Mouse (Mus musculus): ENCODE data around the gene Rac1. TPM values are rescaled to one million over a fixed set of nuclear protein-coding genes. Genes with fewer than 3 reads are reported as not detected.
A peak's percentile ranks its signal among the peaks of the same experiment; 100 is the strongest.

Rac1 gene
- polyA plus RNA-seq, 1 experiment from 2014 or later: 345 TPM

GRCm38 (mm10) chr5:143512305-143512704, 15.5 kb downstream of the Rac1 start:
- no peaks in the 10 kb centered on the region for H3K9me3 ChIP-seq (ENCODE audit: control insufficient read depth, low read length)
- ATAC-seq (ENCODE audit: low FRiP score, low TSS enrichment) (peak; percentile 84), DNase-seq (ENCODE audit: low spot score) (no peak)
- no peak for TF ChIP-seq EP300 (optimal IDR thresholded peaks at IDR 0.05)
- TF ChIP-seq CTCF (IDR thresholded peaks at IDR 0.05; ENCODE audit: low read depth): no peak
- peak overlapping the region; percentile 80 for H3K27ac ChIP-seq (replicated peaks)
- no peaks in the 10 kb centered on the region; the same call in 1 of the 2 replicates for H3K4me1 ChIP-seq (replicated peaks; ENCODE audit: control insufficient read depth, insufficient read depth)
- H3K4me2 ChIP-seq (replicated peaks; ENCODE audit: low read depth): no peak overlapping the region
- H3K9ac ChIP-seq (ENCODE audit: low read length): no peak overlapping the region
- no peaks in the 10 kb centered on the region for H3K27me3 ChIP-seq (ENCODE audit: control insufficient read depth, insufficient read depth, low read length)
- WGBS: 52% methylated on average over 4 of the region's 4 CpGs
- H3K4me3 ChIP-seq (ENCODE audit: low read depth, low read length): no peak overlapping the region
- peaks cover 19% of the 10 kb centered on the region for H3K36me3 ChIP-seq (ENCODE audit: control insufficient read depth, insufficient read depth, low read length)

DNA sequence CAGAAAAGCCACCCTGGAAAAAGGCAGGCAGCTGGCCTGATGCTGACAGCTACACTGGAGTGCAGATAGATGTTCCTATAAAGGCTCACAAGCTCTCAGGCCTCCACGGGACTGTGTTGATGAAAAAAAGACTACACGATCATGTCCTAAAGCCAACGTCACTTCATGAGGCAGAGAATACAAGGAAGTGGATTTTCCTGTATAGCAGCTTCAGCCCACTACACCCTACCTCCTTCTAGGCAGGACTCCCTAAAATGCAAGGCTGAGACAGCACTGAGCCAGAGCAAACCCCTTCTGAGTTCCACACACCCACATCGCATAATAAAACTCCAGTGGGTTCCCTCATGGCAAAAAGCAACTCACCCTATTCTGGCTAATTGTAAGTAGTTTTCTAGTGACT, 16.3 kb downstream of the Rac1 start:
- TF ChIP-seq EP300 (optimal IDR thresholded peaks at IDR 0.05) (no peak), CTCF (IDR thresholded peaks at IDR 0.05; ENCODE audit: low read depth) (no peak)
- Histone ChIP-seq H3K27me3 (ENCODE audit: control insufficient read depth, insufficient read depth, low read length) (no peaks in the 10 kb centered on the region), H3K36me3 (ENCODE audit: control insufficient read depth, insufficient read depth, low read length) (peaks cover 22% of the 10 kb centered on the region), H3K4me1 (replicated peaks; ENCODE audit: control insufficient read depth, insufficient read depth) (no peaks in the 10 kb centered on the region), H3K9ac (ENCODE audit: low read length) (no peak overlapping the region), H3K4me2 (replicated peaks; ENCODE audit: low read depth) (no peak overlapping the region), H3K9me3 (ENCODE audit: control insufficient read depth, low read length) (no peaks in the 10 kb centered on the region), H3K4me3 (ENCODE audit: low read depth, low read length) (no peak overlapping the region), H3K27ac (replicated peaks) (peak overlapping the region; percentile 80)
- ATAC-seq (ENCODE audit: low FRiP score, low TSS enrichment) (0 out of 2 replicates have a peak, but pooled peaks have one; percentile 22), DNase-seq (ENCODE audit: low spot score) (no peak)
- 43% methylated on average over 4 of the region's 4 CpGs for WGBS

GRCm38 (mm10) chr5:143509737-143510136, 18.1 kb downstream of the Rac1 start:
- DNase-seq (ENCODE audit: low spot score) (no peak), ATAC-seq (ENCODE audit: low FRiP score, low TSS enrichment) (peak; percentile 45)
- H3K36me3 ChIP-seq (ENCODE audit: control insufficient read depth, insufficient read depth, low read length): peaks cover 22% of the 10 kb centered on the region

GRCm38 (mm10) chr5:143509294-143509693, 18.5 kb downstream of the Rac1 start:
- Histone ChIP-seq H3K9me3 (ENCODE audit: control insufficient read depth, low read length) (no peaks in the 10 kb centered on the region), H3K36me3 (ENCODE audit: control insufficient read depth, insufficient read depth, low read length) (peaks cover 24% of the 10 kb centered on the region), H3K4me3 (ENCODE audit: low read depth, low read length) (no peak overlapping the region), H3K4me1 (replicated peaks; ENCODE audit: control insufficient read depth, insufficient read depth) (no peaks in the 10 kb centered on the region), H3K27ac (replicated peaks) (peak overlapping the region; percentile 40; the same call in 1 of the 2 replicates), H3K9ac (ENCODE audit: low read length) (no peak overlapping the region), H3K4me2 (replicated peaks; ENCODE audit: low read depth) (no peak overlapping the region), H3K27me3 (ENCODE audit: control insufficient read depth, insufficient read depth, low read length) (no peaks in the 10 kb centered on the region)
- ATAC-seq (ENCODE audit: low FRiP score, low TSS enrichment) (no peak), DNase-seq (ENCODE audit: low spot score) (no peak)
- 67% methylated on average over 9 of the region's 9 CpGs for WGBS
- TF ChIP-seq CTCF (IDR thresholded peaks at IDR 0.05; ENCODE audit: low read depth) (no peak), EP300 (optimal IDR thresholded peaks at IDR 0.05) (no peak)

More at GRCm38 (mm10) chr5:143509737-143510136, 18.1 kb downstream of the Rac1 start:
- Histone ChIP-seq H3K4me2 (replicated peaks; ENCODE audit: low read depth) (no peak overlapping the region), H3K9me3 (ENCODE audit: control insufficient read depth, low read length) (no peaks in the 10 kb centered on the region), H3K27me3 (ENCODE audit: control insufficient read depth, insufficient read depth, low read length) (no peaks in the 10 kb centered on the region), H3K9ac (ENCODE audit: low read length) (no peak overlapping the region), H3K27ac (replicated peaks) (no peak overlapping the region), H3K4me3 (ENCODE audit: low read depth, low read length) (no peak overlapping the region), H3K4me1 (replicated peaks; ENCODE audit: control insufficient read depth, insufficient read depth) (no peaks in the 10 kb centered on the region)
- TF ChIP-seq EP300 (optimal IDR thresholded peaks at IDR 0.05) (no peak), CTCF (IDR thresholded peaks at IDR 0.05; ENCODE audit: low read depth) (no peak)
- 56% methylated on average over 11 of the region's 11 CpGs for WGBS

DNA sequence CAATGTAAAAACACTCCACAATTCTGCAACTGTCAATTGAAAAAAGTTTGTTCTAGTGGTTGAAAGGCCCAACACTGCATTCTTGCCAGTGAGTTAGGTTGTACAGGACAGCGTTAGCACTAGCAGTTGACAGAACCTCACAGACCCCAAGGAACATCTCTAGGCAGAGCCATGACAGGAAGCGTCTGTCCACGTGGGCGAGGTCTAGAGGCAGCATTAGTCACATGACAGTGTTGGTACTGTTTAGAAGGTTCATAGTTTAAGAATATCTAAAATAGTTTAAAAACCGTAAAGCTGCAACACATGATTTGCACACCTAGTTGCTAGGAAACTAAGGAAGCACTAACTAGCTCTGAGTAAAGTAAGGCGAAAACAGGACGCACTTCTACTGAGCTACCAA, 22.3 kb downstream of the Rac1 start:
- Histone ChIP-seq H3K4me1 (replicated peaks; ENCODE audit: control insufficient read depth, insufficient read depth) (no peaks in the 10 kb centered on the region), H3K27ac (replicated peaks) (no peak overlapping the region), H3K9me3 (ENCODE audit: control insufficient read depth, low read length) (no peaks in the 10 kb centered on the region), H3K27me3 (ENCODE audit: control insufficient read depth, insufficient read depth, low read length) (no peaks in the 10 kb centered on the region), H3K9ac (ENCODE audit: low read length) (no peak overlapping the region), H3K4me2 (replicated peaks; ENCODE audit: low read depth) (no peak overlapping the region), H3K4me3 (ENCODE audit: low read depth, low read length) (no peak overlapping the region), H3K36me3 (ENCODE audit: control insufficient read depth, insufficient read depth, low read length) (peaks cover 18% of the 10 kb centered on the region)
- DNase-seq (ENCODE audit: low spot score) (no peak), ATAC-seq (ENCODE audit: low FRiP score, low TSS enrichment) (no peak)
- 70% methylated on average over 7 of the region's 7 CpGs for WGBS
- TF ChIP-seq CTCF (IDR thresholded peaks at IDR 0.05; ENCODE audit: low read depth): no peak

DNA sequence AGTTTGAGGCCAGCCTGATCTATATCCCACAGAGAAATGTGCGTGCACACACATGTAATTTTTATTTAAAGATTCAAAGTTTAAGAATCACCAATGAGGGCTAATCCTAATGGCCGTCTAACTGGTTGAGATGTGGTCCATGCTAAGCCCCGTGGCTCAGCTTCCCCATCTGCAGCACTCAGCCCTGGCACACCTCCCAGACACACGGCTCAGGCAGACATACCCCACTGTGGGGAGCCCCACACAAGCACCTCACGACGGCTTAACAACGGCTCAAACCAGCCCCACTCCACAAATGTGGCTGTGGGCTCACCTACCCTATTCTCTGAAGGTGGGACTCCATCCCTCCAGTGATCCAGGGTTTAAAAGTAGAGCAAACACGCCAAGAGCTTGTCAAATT, 22.8 kb downstream of the Rac1 start:
- H3K27ac ChIP-seq (replicated peaks): no peak overlapping the region
- no peak overlapping the region for H3K4me3 ChIP-seq (ENCODE audit: low read depth, low read length)
- DNase-seq (ENCODE audit: low spot score) (no peak), ATAC-seq (ENCODE audit: low FRiP score, low TSS enrichment) (no peak)
- H3K4me1 ChIP-seq (replicated peaks; ENCODE audit: control insufficient read depth, insufficient read depth): no peaks in the 10 kb centered on the region
- WGBS: 61% methylated on average over 8 of the region's 8 CpGs
- no peaks in the 10 kb centered on the region for H3K27me3 ChIP-seq (ENCODE audit: control insufficient read depth, insufficient read depth, low read length)
- TF ChIP-seq CTCF (IDR thresholded peaks at IDR 0.05; ENCODE audit: low read depth) (no peak), EP300 (optimal IDR thresholded peaks at IDR 0.05) (no peak)
- no peak overlapping the region for H3K4me2 ChIP-seq (replicated peaks; ENCODE audit: low read depth)
- H3K9me3 ChIP-seq (ENCODE audit: control insufficient read depth, low read length): no peaks in the 10 kb centered on the region
- peaks cover 18% of the 10 kb centered on the region for H3K36me3 ChIP-seq (ENCODE audit: control insufficient read depth, insufficient read depth, low read length)
- H3K9ac ChIP-seq (ENCODE audit: low read length): no peak overlapping the region

All from stomach, postnatal 0 days (tissue).